Mouse (Mus musculus) adrenal gland, postnatal 36 days (tissue): ENCODE measurements around the gene Tulp1. TPM values are rescaled to one million over a fixed set of nuclear protein-coding genes. Genes with fewer than 3 reads are reported as not detected.

Source experiments
- DNase-seq, 2 experiments: peaks; one replicate each; pipeline ENCODE4 v3.0.0; 2021; ENCODE audit warnings: mixed read lengths in 1 of 2
- total RNA-seq, 2 experiments: library from RNA; stranded (reverse); gene quantifications; 2 replicates each; pipeline ENCODE4 v1.2.3; 2021

Tulp1 gene
- total RNA-seq, 2 experiments from 2014 or later, result 0.43 TPM; not detected in 1

GRCm38 (mm10) chr17:28313880-28314225, 51.2 kb downstream of the Tulp1 start:
- DNase-seq, result no peak

DNA sequence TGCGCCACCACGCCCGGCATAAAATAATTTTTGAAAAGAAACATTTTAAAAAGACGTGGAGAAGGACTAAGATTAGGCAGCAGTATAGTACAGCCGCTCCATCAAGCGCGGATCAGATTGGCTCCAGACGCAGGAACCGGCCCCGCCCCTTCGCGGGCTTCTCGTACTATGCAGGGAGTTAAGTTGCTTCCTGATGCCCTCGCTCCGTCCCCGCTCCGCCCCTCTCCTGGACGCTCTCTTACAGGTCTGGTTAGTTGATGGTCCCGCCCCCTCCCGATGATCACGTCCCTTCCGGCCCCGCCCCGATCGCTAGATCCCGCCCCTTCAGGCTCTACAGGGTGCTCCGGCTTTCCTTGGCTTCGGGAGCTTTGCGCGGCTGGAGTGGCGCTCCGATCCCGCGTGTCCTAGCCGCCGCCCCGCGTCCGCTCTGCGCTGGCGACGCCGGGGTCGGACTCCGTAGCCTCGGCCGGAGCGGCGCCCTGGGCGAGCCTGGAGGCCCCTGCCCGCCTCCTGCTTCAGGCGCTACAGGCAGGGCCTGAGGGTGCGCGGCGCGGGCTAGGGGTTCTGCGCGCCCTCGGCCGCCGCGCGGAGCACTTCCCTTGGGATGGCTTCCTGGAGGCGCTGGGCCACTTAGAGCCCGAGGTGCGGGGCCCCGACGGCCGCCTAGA, 51.7 kb downstream of the Tulp1 start, which contains the start of gene Fance:
Fance (plus strand) TSS at position 308 of the 668 bp plus-strand sequence.
- peak; percentile 96 to 98 for DNase-seq

DNA sequence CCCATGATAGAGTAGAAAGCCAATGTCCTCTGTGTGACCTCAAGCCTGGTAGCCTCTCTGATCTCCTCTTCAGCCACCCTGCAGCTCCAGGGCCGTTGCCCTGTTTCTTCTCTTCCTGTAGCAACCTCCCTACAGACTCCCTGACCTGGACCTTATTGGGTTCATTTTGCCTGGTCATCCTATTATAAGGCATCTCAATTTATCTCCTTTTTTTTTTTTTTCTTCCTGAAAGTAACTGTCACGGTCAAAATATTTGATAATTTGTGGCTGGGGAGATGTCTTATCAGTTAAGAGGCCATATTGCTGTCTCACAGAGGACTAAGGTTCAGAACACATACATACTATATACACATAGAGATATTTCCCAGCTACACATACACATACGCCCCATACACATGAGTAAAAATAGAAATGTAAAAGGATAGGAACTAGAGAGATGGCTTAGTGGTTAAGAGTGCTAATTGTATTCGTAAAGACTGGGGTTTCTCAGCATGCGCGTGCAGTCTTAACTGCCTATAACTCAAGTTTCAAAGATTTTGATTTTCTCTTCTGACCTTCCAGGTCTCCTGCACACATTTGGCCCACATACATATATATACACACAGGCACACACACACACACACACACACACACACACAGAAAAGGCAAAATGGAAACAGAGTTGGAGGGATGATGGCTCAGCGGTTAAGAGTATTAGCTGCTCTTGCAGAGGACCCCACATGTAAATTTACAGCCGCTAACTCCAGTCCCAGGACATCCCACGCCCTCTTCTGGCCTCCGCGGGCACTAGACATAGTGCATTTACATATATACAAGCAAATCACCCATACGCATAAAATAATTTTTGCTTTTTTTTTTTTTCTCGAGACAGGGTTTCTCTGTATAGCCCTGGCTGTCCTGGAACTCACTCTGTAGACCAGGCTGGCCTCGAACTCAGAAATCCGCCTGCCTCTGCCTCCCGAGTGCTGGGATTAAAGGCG, 52.5 kb downstream of the Tulp1 start:
- no peak for DNase-seq

GRCm38 (mm10) chr17:28311366-28312132, 53.5 kb downstream of the Tulp1 start:
- DNase-seq, result no peak

DNA sequence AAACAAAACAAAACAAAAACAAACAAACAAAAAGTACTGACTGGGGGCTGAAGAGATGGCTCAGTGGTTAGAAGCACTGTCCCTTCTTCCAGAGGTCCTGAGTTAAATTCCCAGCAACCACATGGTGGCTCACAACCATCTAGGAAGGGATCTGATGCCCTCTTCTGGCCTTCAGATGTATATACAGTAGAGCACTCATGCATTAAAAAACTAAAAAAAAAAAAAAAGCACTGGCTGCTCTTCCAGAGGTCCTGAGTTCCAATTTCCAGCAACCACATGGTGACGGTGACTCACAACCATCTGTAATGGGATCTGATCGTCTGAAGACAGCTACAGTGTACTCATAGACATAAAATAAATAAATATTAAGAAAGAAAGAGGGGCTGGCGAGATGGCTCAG, 54.2 kb downstream of the Tulp1 start:
- no peak for DNase-seq

DNA sequence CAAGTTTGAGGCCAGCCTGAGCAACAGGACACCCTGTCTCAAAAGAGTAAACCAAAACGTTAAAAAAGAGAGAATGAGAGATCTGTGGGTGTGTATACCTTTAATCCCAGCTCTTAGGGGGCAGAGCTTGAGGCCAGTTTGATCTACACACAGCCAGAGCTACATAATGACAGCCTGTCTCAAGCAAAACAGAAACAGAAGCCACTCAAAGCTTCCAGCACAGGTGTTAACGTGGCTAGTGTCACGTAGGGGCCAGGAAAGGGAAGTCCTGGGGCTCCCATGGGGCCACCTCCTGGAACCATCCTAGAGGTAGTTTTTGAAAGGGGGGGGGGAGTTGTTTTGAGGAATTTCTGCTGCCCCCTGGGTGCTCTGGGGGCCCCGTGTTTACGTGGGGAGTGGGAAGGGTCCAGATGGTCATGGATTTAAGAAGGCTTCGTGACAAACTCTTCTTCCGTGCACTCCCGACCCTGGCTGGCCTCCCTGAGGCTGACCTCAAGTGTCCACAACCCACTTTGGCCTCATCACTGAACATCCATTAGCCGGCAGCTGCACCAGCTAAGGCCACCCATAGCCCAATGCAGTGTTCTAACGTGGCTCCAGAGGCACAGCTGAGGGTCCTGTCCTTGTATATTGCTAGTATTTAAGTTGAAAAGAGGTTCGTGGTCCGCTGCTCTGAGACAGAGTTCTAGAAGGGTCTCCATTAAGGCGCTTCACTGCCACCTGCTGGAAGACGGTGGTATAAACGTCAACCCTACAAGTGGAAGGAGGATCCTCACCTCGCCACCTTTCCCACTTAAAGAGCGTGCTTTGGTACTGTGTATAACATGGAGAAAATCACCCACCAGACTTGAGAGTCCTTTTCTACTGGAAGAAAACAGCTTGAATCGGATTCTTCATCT, 56.5 kb downstream of the Tulp1 start:
- peak; percentile 90 for DNase-seq

GRCm38 (mm10) chr17:28305172-28305571, 59.9 kb downstream of the Tulp1 start:
- DNase-seq, result no peak

Other genes with a start within 250 kb of the Tulp1 start
- 10 to 100 TPM; 14.5 to 16.0 TPM for gene Scube3, start 223.1 kb downstream of the Tulp1 start, total RNA-seq
- gene Zfp523, start 188.1 kb downstream of the Tulp1 start, total RNA-seq, result 10 to 100 TPM; 36.9 to 37.1 TPM
- gene Def6, start 157.4 kb downstream of the Tulp1 start, total RNA-seq, result 1 to 10 TPM; 1.4 to 1.5 TPM
- 10 to 100 TPM; 40.1 to 66.6 TPM for gene Ppard, start 132.5 kb downstream of the Tulp1 start, total RNA-seq
- 10 to 100 TPM; 23.5 to 23.7 TPM for gene Fance, start 51.7 kb downstream of the Tulp1 start, total RNA-seq
- gene Rpl10a, start 36.8 kb downstream of the Tulp1 start, total RNA-seq, result 100 to 1,000 TPM; 847 to 904 TPM
- 10 to 100 TPM; 10.0 to 10.1 TPM for gene Tead3, start 14.4 kb downstream of the Tulp1 start, total RNA-seq
- gene Fkbp5, start 152.3 kb upstream of the Tulp1 start, total RNA-seq, result 100 to 1,000 TPM in 1 of 2 experiments, 10 to 100 TPM in 1; 52.5 to 126 TPM
- not detected for gene Armc12, start 165.6 kb upstream of the Tulp1 start, total RNA-seq
- not detected for gene Clpsl2, start 184.2 kb upstream of the Tulp1 start, total RNA-seq
- not detected for gene Clps, start 195.5 kb upstream of the Tulp1 start, total RNA-seq
- gene Lhfpl5, start 210.4 kb upstream of the Tulp1 start, total RNA-seq, result 1 to 10 TPM; 1.3 to 1.8 TPM